ENCODE assay signal across 13 mouse cellular contexts in genomic region chr6:112812884-112813283, GRCm38 (mm10).
"Had no signal": no experiment of that assay in that cellular context is flagged by ENCODE, and none has a peak within 500 bp of the region (broad histone marks: within the 10 kb centered on the region; RNA-seq: fewer than 3 reads in every experiment).

No protein-coding gene starts in this region.

- H3K4me3 ChIP-seq: kidney, embryonic 15.5 days; limb, embryonic 13.5 days; neural tube, embryonic 15.5 days had no signal

- H3K9me3 ChIP-seq: kidney, embryonic 15.5 days; limb, embryonic 13.5 days; neural tube, embryonic 15.5 days had no signal

- DNase-seq: kidney, adult 2 months; kidney, postnatal 14 days; left cerebral cortex, postnatal 4 days; lung, adult 18-20 months; right cerebral cortex, postnatal 4 days; spleen, adult 18-20 months; thymus, adult 18-20 months; thymus, postnatal 25 days had no signal

- H3K9ac ChIP-seq: kidney, embryonic 15.5 days; limb, embryonic 13.5 days; liver, embryonic 14.5 days; neural tube, embryonic 15.5 days had no signal

- H3K4me2 ChIP-seq: kidney, embryonic 15.5 days; limb, embryonic 13.5 days; neural tube, embryonic 15.5 days had no signal

- ATAC-seq: intestine, embryonic 16.5 days had no signal

- H3K27me3 ChIP-seq: kidney, embryonic 15.5 days; limb, embryonic 13.5 days; neural tube, embryonic 15.5 days had no signal

- H3K36me3 ChIP-seq: kidney, embryonic 15.5 days had no signal

- H3K27ac ChIP-seq: kidney, embryonic 15.5 days; limb, embryonic 13.5 days; liver, embryonic 14.5 days; neural tube, embryonic 15.5 days had no signal
